Mouse (Mus musculus): ENCODE data around the gene Mfsd4b3. TPM values are rescaled to one million over a fixed set of nuclear protein-coding genes. Genes with fewer than 3 reads are reported as not detected.
"Not testable (repeated sequence)": the region's sequence is repeated elsewhere in the genome, so short reads cannot be mapped to it uniquely, and the experiment has no call there.

Mfsd4b3 gene
- polyA plus RNA-seq, 1 experiment from 2014 or later = 1.4 TPM

DNA sequence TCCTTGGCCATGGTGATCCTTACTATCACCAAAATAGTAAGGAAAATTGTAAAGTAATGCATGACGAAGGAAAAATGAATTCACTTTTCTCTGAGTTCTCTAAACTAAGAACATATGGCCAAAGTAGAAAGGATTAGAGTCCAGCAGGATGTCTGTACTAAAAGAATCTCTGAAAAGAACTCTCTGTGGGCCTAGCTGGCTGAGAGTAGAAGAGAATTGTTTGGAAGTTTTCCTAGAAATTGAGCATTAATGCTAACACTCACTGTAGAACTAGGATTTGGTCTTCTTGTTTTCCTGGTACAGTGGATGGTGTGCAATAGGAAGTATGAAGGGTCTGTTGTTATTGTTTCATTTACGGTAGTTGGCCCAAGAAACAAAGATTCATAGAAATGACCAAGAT lies 4.8 kb downstream of the Mfsd4b3 start:
- no peak for DNase-seq (ENCODE audit: low spot score)
- no peak for ATAC-seq (replicated peaks; ENCODE audit: low FRiP score, low TSS enrichment, low read depth)
- WGBS = 76% methylated on average over 2 of the region's 2 CpGs

DNA sequence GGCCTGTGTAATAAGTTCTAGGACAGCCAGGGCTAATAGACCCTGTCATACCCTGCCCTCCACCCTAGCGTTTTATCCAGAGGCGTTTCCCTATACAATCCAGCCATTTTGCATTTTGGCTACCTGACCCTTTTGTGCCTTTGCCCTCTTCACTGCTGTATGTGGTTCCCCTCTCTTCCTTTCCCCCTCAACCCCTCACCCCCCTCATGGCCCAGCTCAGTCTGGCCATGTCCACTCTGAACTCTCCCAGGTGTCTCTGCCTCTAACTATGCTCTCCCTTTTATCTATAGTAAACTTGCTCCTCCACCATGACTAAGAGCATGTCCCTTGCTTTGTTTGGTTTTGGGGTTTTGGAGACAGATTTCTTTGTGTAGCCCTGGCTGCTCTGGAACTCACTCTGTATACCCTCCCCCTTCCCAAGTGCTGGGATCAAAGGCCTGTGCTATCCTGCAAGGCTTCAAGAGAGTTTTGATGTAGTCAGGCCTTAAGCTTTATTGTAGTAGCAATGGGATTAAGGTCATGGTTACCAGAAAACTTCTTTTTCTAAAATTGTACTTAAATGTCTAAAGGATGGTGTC lies 10.5 kb downstream of the Mfsd4b3 start:
- H3K9me3 ChIP-seq (ENCODE audit: control insufficient read depth, low read length) = no peaks in the 10 kb centered on the region
- no peaks in the 10 kb centered on the region for H3K27me3 ChIP-seq (replicated peaks; ENCODE audit: control insufficient read depth, insufficient read depth, low read length)
- H3K27ac ChIP-seq (ENCODE audit: low read depth) = no peak overlapping the region
- DNase-seq (ENCODE audit: low spot score) (no peak), ATAC-seq (replicated peaks; ENCODE audit: low FRiP score, low TSS enrichment, low read depth) (no peak)
- H3K36me3 ChIP-seq (ENCODE audit: control insufficient read depth, insufficient read depth, low read length) = no peaks in the 10 kb centered on the region
- H3K9ac ChIP-seq (ENCODE audit: low read length) = no peak overlapping the region
- WGBS = 83% methylated on average over 2 of the region's 2 CpGs
- no peak overlapping the region for H3K4me2 ChIP-seq (ENCODE audit: low read length)
- no peak overlapping the region for H3K4me3 ChIP-seq (ENCODE audit: low read depth, low read length)
- no peaks in the 10 kb centered on the region for H3K4me1 ChIP-seq (replicated peaks; ENCODE audit: control insufficient read depth, insufficient read depth, low read length)

More for the DNA sequence above, 4.8 kb downstream of the Mfsd4b3 start:
- H3K27me3 ChIP-seq (replicated peaks; ENCODE audit: control insufficient read depth, insufficient read depth, low read length) = no peaks in the 10 kb centered on the region
- H3K9ac ChIP-seq (ENCODE audit: low read length) = no peak overlapping the region
- no peak overlapping the region for H3K4me2 ChIP-seq (ENCODE audit: low read length)
- H3K36me3 ChIP-seq (ENCODE audit: control insufficient read depth, insufficient read depth, low read length) = no peaks in the 10 kb centered on the region
- H3K4me3 ChIP-seq (ENCODE audit: low read depth, low read length) = no peak overlapping the region
- H3K9me3 ChIP-seq (ENCODE audit: control insufficient read depth, low read length) = no peaks in the 10 kb centered on the region
- H3K4me1 ChIP-seq (replicated peaks; ENCODE audit: control insufficient read depth, insufficient read depth, low read length) = no peaks in the 10 kb centered on the region
- H3K27ac ChIP-seq (ENCODE audit: low read depth) = no peak overlapping the region

GRCm38 (mm10) chr10:39947195-39947594 lies 12.8 kb downstream of the Mfsd4b3 start:
- not testable (repeated sequence) for H3K27ac ChIP-seq (ENCODE audit: low read depth); DNase-seq (ENCODE audit: low spot score); H3K9me3 ChIP-seq (ENCODE audit: control insufficient read depth, low read length); H3K4me1 ChIP-seq (replicated peaks; ENCODE audit: control insufficient read depth, insufficient read depth, low read length); H3K9ac ChIP-seq (ENCODE audit: low read length); H3K27me3 ChIP-seq (replicated peaks; ENCODE audit: control insufficient read depth, insufficient read depth, low read length); H3K4me3 ChIP-seq (ENCODE audit: low read depth, low read length); H3K4me2 ChIP-seq (ENCODE audit: low read length); ATAC-seq (replicated peaks; ENCODE audit: low FRiP score, low TSS enrichment, low read depth); H3K36me3 ChIP-seq (ENCODE audit: control insufficient read depth, insufficient read depth, low read length)
- 81% methylated on average over 3 of the region's 3 CpGs for WGBS

DNA sequence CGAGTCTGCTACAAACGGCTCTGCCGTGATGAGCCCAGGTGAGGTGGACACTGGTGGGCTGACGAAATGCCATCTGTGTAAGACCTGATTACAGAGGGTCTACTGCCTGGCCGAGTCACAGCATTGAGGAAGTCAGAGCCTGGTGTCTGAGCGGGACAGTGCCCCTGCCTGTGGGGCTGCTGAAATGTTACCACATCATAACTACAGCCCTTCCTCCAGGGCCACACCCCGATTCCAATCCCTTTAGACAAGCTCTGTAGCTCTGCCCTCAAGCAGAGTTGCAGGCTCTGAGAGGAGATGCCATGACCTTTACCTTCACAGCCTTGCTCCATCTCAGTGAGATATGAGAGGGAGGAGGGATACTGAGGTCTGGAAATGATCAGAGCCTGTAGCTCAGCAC lies 23.4 kb downstream of the Mfsd4b3 start:
- ATAC-seq (replicated peaks; ENCODE audit: low FRiP score, low TSS enrichment, low read depth) (no peak), DNase-seq (ENCODE audit: low spot score) (no peak)
- Histone ChIP-seq H3K4me3 (ENCODE audit: low read depth, low read length) (no peak overlapping the region), H3K36me3 (ENCODE audit: control insufficient read depth, insufficient read depth, low read length) (no peaks in the 10 kb centered on the region), H3K4me2 (ENCODE audit: low read length) (no peak overlapping the region), H3K9ac (ENCODE audit: low read length) (no peak overlapping the region), H3K4me1 (replicated peaks; ENCODE audit: control insufficient read depth, insufficient read depth, low read length) (no peaks in the 10 kb centered on the region), H3K9me3 (ENCODE audit: control insufficient read depth, low read length) (no peaks in the 10 kb centered on the region), H3K27ac (ENCODE audit: low read depth) (no peak overlapping the region), H3K27me3 (replicated peaks; ENCODE audit: control insufficient read depth, insufficient read depth, low read length) (no peaks in the 10 kb centered on the region)
- 74% methylated on average over 7 of the region's 7 CpGs for WGBS

GRCm38 (mm10) chr10:39926616-39927139 lies 33.3 kb downstream of the Mfsd4b3 start, which contains the start of gene Mfsd4b2:
Gene Mfsd4b2 (minus strand): TSS chr10:39926923.
- H3K27ac ChIP-seq (ENCODE audit: low read depth) = no peak within 1 kb of the TSS

GRCm38 (mm10) chr10:39924556-39924955 lies 35.4 kb downstream of the Mfsd4b3 start:
- not testable (repeated sequence) for H3K4me1 ChIP-seq (replicated peaks; ENCODE audit: control insufficient read depth, insufficient read depth, low read length); H3K27ac ChIP-seq (ENCODE audit: low read depth); H3K9me3 ChIP-seq (ENCODE audit: control insufficient read depth, low read length); H3K36me3 ChIP-seq (ENCODE audit: control insufficient read depth, insufficient read depth, low read length); H3K27me3 ChIP-seq (replicated peaks; ENCODE audit: control insufficient read depth, insufficient read depth, low read length); H3K4me3 ChIP-seq (ENCODE audit: low read depth, low read length); H3K9ac ChIP-seq (ENCODE audit: low read length); H3K4me2 ChIP-seq (ENCODE audit: low read length); DNase-seq (ENCODE audit: low spot score)
- WGBS = 61% methylated on average over 8 of the region's 8 CpGs
- ATAC-seq (replicated peaks; ENCODE audit: low FRiP score, low TSS enrichment, low read depth) = 0 out of 2 replicates have a peak, but pooled peaks have one; percentile 36

More at GRCm38 (mm10) chr10:39926616-39927139, 33.3 kb downstream of the Mfsd4b3 start, which contains the start of gene Mfsd4b2:
- peak within 1 kb of the TSS; percentile 89 for H3K4me2 ChIP-seq (ENCODE audit: low read length)
- H3K36me3 ChIP-seq (ENCODE audit: control insufficient read depth, insufficient read depth, low read length) = no peaks in the 10 kb centered on the region
- ATAC-seq (replicated peaks; ENCODE audit: low FRiP score, low TSS enrichment, low read depth) = peak; percentile 60; the same call in 1 of the 2 replicates
- peaks cover 7% of the 10 kb centered on the region; the same call in 1 of the 2 replicates for H3K27me3 ChIP-seq (replicated peaks; ENCODE audit: control insufficient read depth, insufficient read depth, low read length)
- H3K4me1 ChIP-seq (replicated peaks; ENCODE audit: control insufficient read depth, insufficient read depth, low read length) = 0 out of 2 replicates have a peak, but pooled peaks cover 6% of the 10 kb centered on the region
- peak within 1 kb of the TSS; percentile 36 for H3K4me3 ChIP-seq (ENCODE audit: low read depth, low read length)
- no peaks in the 10 kb centered on the region for H3K9me3 ChIP-seq (ENCODE audit: control insufficient read depth, low read length)
- H3K9ac ChIP-seq (ENCODE audit: low read length) = peak within 1 kb of the TSS; percentile 47
- 3% methylated on average over 37 of the region's 41 CpGs for WGBS
- peak; percentile 73 for DNase-seq (ENCODE audit: low spot score)

GRCm38 (mm10) chr10:39912616-39913015 lies 47.3 kb downstream of the Mfsd4b3 start:
- no peaks in the 10 kb centered on the region for H3K27me3 ChIP-seq (replicated peaks; ENCODE audit: control insufficient read depth, insufficient read depth, low read length)
- H3K4me3 ChIP-seq (ENCODE audit: low read depth, low read length) = no peak overlapping the region
- H3K36me3 ChIP-seq (ENCODE audit: control insufficient read depth, insufficient read depth, low read length) = no peaks in the 10 kb centered on the region
- no peak overlapping the region for H3K27ac ChIP-seq (ENCODE audit: low read depth)
- DNase-seq (ENCODE audit: low spot score) (no peak), ATAC-seq (replicated peaks; ENCODE audit: low FRiP score, low TSS enrichment, low read depth) (no peak)
- H3K9me3 ChIP-seq (ENCODE audit: control insufficient read depth, low read length) = no peaks in the 10 kb centered on the region
- H3K9ac ChIP-seq (ENCODE audit: low read length) = no peak overlapping the region
- no peak overlapping the region for H3K4me2 ChIP-seq (ENCODE audit: low read length)
- H3K4me1 ChIP-seq (replicated peaks; ENCODE audit: control insufficient read depth, insufficient read depth, low read length) = no peaks in the 10 kb centered on the region

- no peak for DNase-seq (ENCODE audit: low spot score)
- no peaks in the 10 kb centered on the region for H3K9me3 ChIP-seq (ENCODE audit: control insufficient read depth, low read length)
- H3K9ac ChIP-seq (ENCODE audit: low read length) = no peak overlapping the region
- H3K27me3 ChIP-seq (replicated peaks; ENCODE audit: control insufficient read depth, insufficient read depth, low read length) = no peaks in the 10 kb centered on the region
- 58% methylated on average over 13 of the region's 13 CpGs for WGBS
- H3K4me2 ChIP-seq (ENCODE audit: low read length) = no peak overlapping the region
- no peak for ATAC-seq (replicated peaks; ENCODE audit: low FRiP score, low TSS enrichment, low read depth)
- no peak overlapping the region for H3K27ac ChIP-seq (ENCODE audit: low read depth)
- no peak overlapping the region for H3K4me3 ChIP-seq (ENCODE audit: low read depth, low read length)
- H3K36me3 ChIP-seq (ENCODE audit: control insufficient read depth, insufficient read depth, low read length) = no peaks in the 10 kb centered on the region
- H3K4me1 ChIP-seq (replicated peaks; ENCODE audit: control insufficient read depth, insufficient read depth, low read length) = no peaks in the 10 kb centered on the region
These were observed 51.0 kb downstream of the Mfsd4b3 start for GRCm38 (mm10) chr10:39908768-39909441.

Measured in intestine, embryonic 14.5 days (tissue).